Mouse (Mus musculus) CH12.LX (cell line): ENCODE data around the gene Eps15.

ENCODE experiments used
- CTCF ChIP-seq, 2 experiments: IDR thresholded peaks in 1 of 2; conservative IDR thresholded peaks in 1 of 2; 2 replicates each; pipeline ENCODE4 v1.5.1; 2011 to 2012; ENCODE audit warnings: low read depth in 2 of 2, low read length in 2 of 2, improper control_type of control experiment in 1 of 2, inconsistent platforms in 1 of 2, mild to moderate bottlenecking in 1 of 2, moderate library complexity in 1 of 2
- EP300 ChIP-seq: IDR thresholded peaks from 2 replicates; pipeline ENCODE4 v1.6.1; 2011; ENCODE audit warnings: low read length, improper control_type of control experiment
- JUN ChIP-seq: IDR thresholded peaks from 2 replicates; pipeline ENCODE4 v1.6.1; 2011; ENCODE audit warnings: low read depth, mild to moderate bottlenecking, low read length, improper control_type of control experiment, moderate library complexity; ENCODE audit not compliant: insufficient read depth
- KAT2A ChIP-seq: IDR thresholded peaks from 2 replicates; pipeline ENCODE4 v1.6.1; 2012; ENCODE audit warnings: low read length, improper control_type of control experiment, inconsistent platforms; ENCODE audit not compliant: insufficient replicate concordance
- NELFE ChIP-seq: IDR thresholded peaks from 2 replicates; pipeline ENCODE4 v1.6.1; 2011; ENCODE audit warnings: low read depth, low read length, improper control_type of control experiment
- POLR2A ChIP-seq: IDR thresholded peaks from 2 replicates; pipeline ENCODE4 v1.6.1; 2011; ENCODE audit warnings: low read depth, mild to moderate bottlenecking, improper control_type of control experiment, low read length
- POLR2AphosphoS2 ChIP-seq: IDR thresholded peaks from 2 replicates; pipeline ENCODE4 v1.6.1; 2011; ENCODE audit warnings: low read depth, low read length, improper control_type of control experiment
- RCOR1 ChIP-seq: conservative IDR thresholded peaks from 2 replicates; pipeline ENCODE4 v1.6.1; 2012; ENCODE audit warnings: low read depth, mild to moderate bottlenecking, inconsistent platforms, low read length, improper control_type of control experiment
- TCF12 ChIP-seq: IDR thresholded peaks from 2 replicates; pipeline ENCODE4 v1.6.1; 2014; ENCODE audit warnings: low read depth, mild to moderate bottlenecking, inconsistent platforms, low read length, improper control_type of control experiment
- ZMIZ1 ChIP-seq: IDR thresholded peaks from 2 replicates; pipeline ENCODE4 v1.6.1; 2012; ENCODE audit warnings: low read depth, mild to moderate bottlenecking, inconsistent platforms, low read length, improper control_type of control experiment

GRCm38 (mm10) chr4:109382457-109382856 lies 102.4 kb downstream of the Eps15 start:
- TF ChIP-seq EP300 (no peak), TCF12 (peak; percentile 57), KAT2A (no peak), ZMIZ1 (no peak), POLR2AphosphoS2 (no peak), CTCF (conservative IDR thresholded peaks at IDR 0.05 in 1 of 2, IDR thresholded peaks at IDR 0.05 in 1 of 2; ENCODE audit: low read depth in 2 of 2, low read length in 2 of 2) (no peak), RCOR1 (no peak), POLR2A (no peak), JUN (no peak), NELFE (no peak)
